Mouse (Mus musculus) hindbrain, embryonic 13.5 days (tissue): ENCODE data around the gene Fmo6. TPM values are rescaled to one million over a fixed set of nuclear protein-coding genes. Genes with fewer than 3 reads are reported as not detected.

ENCODE experiments used
- ATAC-seq: fragments of 200-750 bp; cut with Nextera tagmentation; 2 replicates; pipeline ENCODE4 v1.8.0; 2017; ENCODE audit warnings: moderate TSS enrichment; ENCODE audit not compliant: low FRiP score
- H3K27ac ChIP-seq: fragments of 300-500 bp; sonication (generic); 2 replicates; pipeline ENCODE4 v1.5.1; 2015; ENCODE audit warnings: inconsistent platforms, mild to moderate bottlenecking, moderate library complexity
- H3K27me3 ChIP-seq: fragments of 300-500 bp; sonication (generic); 2 replicates; pipeline ENCODE4 v1.6.1; 2015; ENCODE audit warnings: mild to moderate bottlenecking, inconsistent platforms
- H3K36me3 ChIP-seq: fragments of 300-500 bp; sonication (generic); 2 replicates; pipeline ENCODE4 v1.6.1; 2015; ENCODE audit warnings: mild to moderate bottlenecking, inconsistent platforms
- H3K4me1 ChIP-seq: fragments of 300-500 bp; sonication (generic); replicated peaks from 2 replicates; pipeline ENCODE4 v1.6.1; 2015; ENCODE audit warnings: inconsistent platforms
- H3K4me2 ChIP-seq: fragments of 300-500 bp; sonication (generic); 2 replicates; pipeline ENCODE4 v1.6.1; 2015; ENCODE audit warnings: inconsistent platforms, mild to moderate bottlenecking, moderate library complexity
- H3K4me3 ChIP-seq: fragments of 300-500 bp; sonication (generic); 2 replicates; pipeline ENCODE4 v1.5.1; 2015; ENCODE audit warnings: mild to moderate bottlenecking, inconsistent platforms
- H3K9ac ChIP-seq: fragments of 300-500 bp; sonication (generic); 2 replicates; pipeline ENCODE4 v1.6.1; 2015; ENCODE audit warnings: mild to moderate bottlenecking, inconsistent platforms
- H3K9me3 ChIP-seq: fragments of 300-500 bp; sonication (generic); 2 replicates; pipeline ENCODE4 v1.6.1; 2016; ENCODE audit warnings: inconsistent platforms
- WGBS: fragments of 180-500 bp; shearing (Covaris S2); methylation state at CpG from one replicate; pipeline ENCODE4 v1.1.7; 2015; 5-methylcytosine and 5-hydroxymethylcytosine counted together
- polyA plus RNA-seq: library from polyadenylated mRNA; unstranded; fragments of >200 nt; fragmentation: Nextera tagmentation; extraction: Ambion mirVana; gene quantifications from 2 replicates; pipeline ENCODE4 v1.2.1, GENCODE M21; 2015

Gene Fmo6
- polyA plus RNA-seq, 1 experiment from 2014 or later = not detected

DNA sequence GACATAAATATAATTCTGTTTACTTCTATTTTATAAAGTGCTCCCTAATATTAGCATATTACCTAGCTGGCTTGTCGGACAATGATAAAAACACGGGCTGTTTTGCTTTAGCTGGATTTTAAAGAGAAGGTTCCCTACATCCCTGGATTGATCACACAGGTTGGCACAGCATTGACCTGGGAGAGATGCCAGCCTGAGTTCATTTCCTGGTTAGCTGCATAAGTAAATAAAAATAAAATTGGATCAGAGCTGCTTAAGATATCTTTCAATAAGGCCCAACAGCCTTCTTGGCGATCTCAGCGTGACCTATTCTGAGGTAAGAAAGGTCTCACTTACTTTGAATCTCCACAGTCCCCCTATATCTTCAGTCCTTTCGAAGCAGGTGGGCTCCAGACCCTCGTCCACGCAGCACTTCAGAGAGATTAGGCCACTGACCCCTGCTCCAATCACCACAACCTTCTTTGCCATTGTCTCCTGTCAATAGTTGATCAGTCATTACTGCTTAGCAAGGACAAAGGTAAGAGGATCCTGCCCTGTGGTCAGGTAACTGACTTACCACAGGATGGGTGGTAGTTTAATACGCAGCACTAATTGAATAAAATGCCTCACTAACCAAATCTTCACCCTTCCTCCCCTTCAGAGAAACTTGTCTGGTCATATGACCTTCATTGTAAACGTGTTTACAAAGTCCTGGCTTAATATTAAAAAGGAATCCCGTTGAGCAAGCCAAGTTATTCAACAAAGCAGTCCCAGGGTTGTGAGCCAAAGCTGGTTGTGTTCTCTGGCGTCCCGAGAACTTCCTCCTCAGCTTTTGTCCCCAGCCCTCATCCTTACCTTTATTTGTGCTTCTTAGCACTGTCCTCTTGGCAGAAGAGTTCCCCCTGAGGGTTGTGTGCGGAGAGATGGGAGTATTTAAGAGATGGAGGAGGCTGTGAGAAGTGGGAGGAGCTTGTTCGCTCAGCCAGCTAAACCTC lies 39.2 kb downstream of the Fmo6 start, which contains the start of gene Fmo2:
Gene Fmo2, minus strand, starts transcription at position 889 of the 974 bp plus-strand sequence.
- Histone ChIP-seq H3K36me3 (no peaks in the 10 kb centered on the region), H3K27me3 (no peaks in the 10 kb centered on the region), H3K9me3 (no peaks in the 10 kb centered on the region), H3K4me1 (no peaks in the 10 kb centered on the region), H3K9ac (no peak within 1 kb of the TSS), H3K4me2 (no peak within 1 kb of the TSS), H3K27ac (no peak within 1 kb of the TSS), H3K4me3 (no peak within 1 kb of the TSS)
- 75% methylated on average over 14 of the region's 14 CpGs for WGBS
- no peak for ATAC-seq

DNA sequence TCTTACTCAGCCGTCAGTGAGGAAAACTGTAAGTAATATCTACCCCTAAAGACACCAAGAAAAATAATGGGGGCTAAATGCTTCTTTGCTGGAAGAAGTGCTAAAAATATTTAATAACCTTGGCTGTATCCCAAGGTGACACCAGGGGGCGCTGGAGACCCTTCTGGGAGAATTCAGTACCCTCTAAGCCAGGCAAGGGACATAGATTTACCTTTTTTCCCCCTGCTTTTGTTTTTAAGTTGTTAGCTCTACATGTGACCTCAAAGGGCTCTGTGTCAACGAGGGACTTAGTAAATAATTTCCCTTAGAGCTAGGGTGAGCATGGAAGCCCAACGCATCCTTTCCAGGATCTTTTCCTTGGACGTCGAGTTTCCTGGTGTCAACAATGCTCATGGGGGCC lies 41.4 kb downstream of the Fmo6 start:
- Histone ChIP-seq H3K9me3 (no peaks in the 10 kb centered on the region), H3K4me2 (no peak overlapping the region), H3K36me3 (no peaks in the 10 kb centered on the region), H3K4me3 (no peak overlapping the region), H3K4me1 (no peaks in the 10 kb centered on the region), H3K27me3 (no peaks in the 10 kb centered on the region), H3K9ac (no peak overlapping the region), H3K27ac (no peak overlapping the region)
- WGBS = 44% methylated on average over 6 of the region's 6 CpGs
- ATAC-seq = no peak

DNA sequence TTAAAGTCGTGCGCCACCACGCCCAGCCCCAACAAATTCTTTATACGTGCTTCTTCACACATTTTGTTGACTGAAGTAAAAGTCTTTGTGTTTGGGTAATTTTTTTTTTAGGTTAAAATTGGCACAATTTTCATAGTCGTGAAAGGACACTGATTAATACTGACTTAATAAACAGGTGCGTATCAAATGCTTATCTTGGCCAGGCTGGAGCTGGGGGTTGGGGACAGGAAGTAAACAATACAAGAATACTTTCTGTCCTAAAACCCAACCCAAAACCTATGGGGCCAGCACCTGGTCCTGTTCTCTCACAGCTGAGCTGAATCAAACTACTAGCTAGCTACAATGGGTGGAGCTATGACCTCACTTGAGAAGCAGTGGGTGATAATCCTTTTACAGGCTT lies 44.3 kb downstream of the Fmo6 start:
- Histone ChIP-seq H3K9ac (no peak overlapping the region), H3K36me3 (no peaks in the 10 kb centered on the region), H3K27ac (no peak overlapping the region), H3K4me2 (no peak overlapping the region), H3K4me3 (no peak overlapping the region), H3K9me3 (no peaks in the 10 kb centered on the region), H3K27me3 (no peaks in the 10 kb centered on the region), H3K4me1 (no peaks in the 10 kb centered on the region)
- ATAC-seq = no peak
- WGBS = 93% methylated on average over 6 of the region's 6 CpGs

DNA sequence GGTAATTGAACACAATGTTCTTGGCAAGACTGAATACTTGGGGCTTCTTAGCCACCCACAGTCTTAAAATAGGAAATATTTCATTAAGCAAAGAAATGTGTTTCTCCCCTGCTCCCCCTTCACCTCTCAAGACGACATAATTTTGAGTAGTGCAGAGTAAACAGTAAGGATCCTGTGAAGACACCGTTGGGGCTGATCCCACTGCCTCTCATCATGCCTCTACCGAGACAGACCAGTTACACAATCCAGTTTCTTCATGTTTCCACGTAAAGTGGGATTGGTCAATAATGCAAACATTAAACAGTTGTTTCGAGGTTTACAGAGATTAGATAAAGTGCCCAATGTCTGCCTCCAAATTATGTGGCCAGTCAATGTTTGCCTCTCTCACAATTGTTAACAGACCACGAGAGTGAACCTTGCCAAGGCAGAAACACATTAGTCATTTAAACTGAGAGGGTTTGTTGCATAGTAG lies 45.3 kb downstream of the Fmo6 start:
- no peak overlapping the region for H3K27ac ChIP-seq
- WGBS = 78% methylated on average over 6 of the region's 6 CpGs
- ATAC-seq = no peak

DNA sequence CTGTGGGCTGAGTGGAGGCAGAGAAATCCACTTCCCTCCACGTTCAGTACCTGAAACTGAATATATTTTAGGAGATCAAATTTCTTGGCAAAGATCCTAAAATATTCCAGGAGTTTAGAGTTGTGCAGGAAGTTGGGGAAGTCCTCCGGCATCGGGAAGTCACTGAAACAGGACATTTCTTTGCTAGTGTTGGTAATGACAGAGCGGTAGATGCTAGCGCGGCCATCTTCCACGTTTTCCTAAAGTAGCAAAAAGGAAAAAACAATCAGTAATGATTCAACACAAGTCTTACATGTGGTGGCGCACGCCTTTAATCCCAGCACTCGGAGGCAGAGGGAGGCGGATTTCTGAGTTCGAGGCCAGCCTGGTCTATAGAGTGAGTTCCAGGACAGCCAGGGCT lies 48.7 kb downstream of the Fmo6 start:
- H3K9ac ChIP-seq = no peak overlapping the region
- no peaks in the 10 kb centered on the region for H3K36me3 ChIP-seq
- no peak overlapping the region for H3K4me3 ChIP-seq
- WGBS = 90% methylated on average over 12 of the region's 12 CpGs
- no peak for ATAC-seq
- no peaks in the 10 kb centered on the region for H3K27me3 ChIP-seq
- no peaks in the 10 kb centered on the region for H3K4me1 ChIP-seq
- no peaks in the 10 kb centered on the region for H3K9me3 ChIP-seq
- no peak overlapping the region for H3K4me2 ChIP-seq
- H3K27ac ChIP-seq = no peak overlapping the region

More for the DNA sequence above, 45.3 kb downstream of the Fmo6 start:
- H3K9me3 ChIP-seq = no peaks in the 10 kb centered on the region
- H3K4me1 ChIP-seq = no peaks in the 10 kb centered on the region
- H3K9ac ChIP-seq = no peak overlapping the region
- no peak overlapping the region for H3K4me3 ChIP-seq
- H3K36me3 ChIP-seq = no peaks in the 10 kb centered on the region
- H3K27me3 ChIP-seq = no peaks in the 10 kb centered on the region
- H3K4me2 ChIP-seq = no peak overlapping the region

DNA sequence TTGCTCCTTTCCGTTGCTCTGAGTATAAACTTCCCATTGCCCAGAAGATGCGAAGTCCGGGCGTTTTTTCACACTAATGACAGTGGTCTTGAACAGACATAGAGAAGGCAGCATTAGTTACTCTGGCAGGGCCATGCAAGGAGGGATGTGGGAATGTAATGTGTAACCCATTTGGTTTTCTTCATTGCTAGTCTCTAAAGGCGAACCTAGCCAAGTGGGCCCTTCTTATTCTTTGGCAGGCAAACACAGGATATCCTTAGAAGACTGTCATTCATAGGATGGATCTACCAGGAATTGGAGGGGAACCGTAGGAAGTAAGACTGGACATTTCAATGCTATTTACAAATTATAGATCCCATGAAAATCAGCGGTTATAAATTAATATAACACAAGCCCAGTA lies 49.7 kb downstream of the Fmo6 start:
- Histone ChIP-seq H3K9me3 (no peaks in the 10 kb centered on the region), H3K4me1 (no peaks in the 10 kb centered on the region), H3K4me2 (no peak overlapping the region), H3K27ac (no peak overlapping the region), H3K4me3 (no peak overlapping the region), H3K27me3 (no peaks in the 10 kb centered on the region), H3K36me3 (no peaks in the 10 kb centered on the region), H3K9ac (no peak overlapping the region)
- no peak for ATAC-seq
- 96% methylated on average over 7 of the region's 7 CpGs for WGBS

DNA sequence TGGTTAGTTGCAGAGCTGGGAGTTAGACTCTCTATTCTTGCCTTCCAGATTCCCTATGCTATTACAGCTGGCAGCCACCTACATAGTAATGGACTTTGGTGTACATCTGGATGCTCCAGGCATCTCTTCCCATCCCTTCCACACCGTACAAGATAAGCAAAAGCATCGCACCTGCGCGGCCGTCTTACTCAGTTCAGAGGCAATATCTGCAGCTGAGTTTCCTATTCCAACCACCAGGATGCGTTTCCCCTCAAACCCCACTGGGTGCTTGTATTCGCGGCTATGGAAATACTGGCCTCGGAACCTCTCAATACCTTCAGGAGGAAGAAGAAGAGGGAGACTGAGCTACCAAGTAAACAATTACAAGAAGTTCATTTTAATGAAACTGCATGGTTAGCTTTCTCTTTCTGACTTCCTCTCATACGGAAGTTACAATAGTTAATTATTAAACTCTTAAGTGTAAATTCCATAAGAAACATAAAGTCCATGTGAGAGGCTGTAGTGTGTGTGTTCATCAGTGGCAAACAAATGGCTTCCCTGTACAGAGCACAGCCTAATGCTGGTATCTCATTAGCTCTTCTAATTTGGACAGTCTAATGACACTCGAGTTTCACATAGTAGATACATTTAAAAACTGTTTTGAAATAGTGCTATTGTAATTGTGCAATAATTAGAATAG lies 51.0 kb downstream of the Fmo6 start:
- no peaks in the 10 kb centered on the region for H3K4me1 ChIP-seq
- no peak for ATAC-seq
- H3K27me3 ChIP-seq = no peaks in the 10 kb centered on the region
- H3K4me2 ChIP-seq = no peak overlapping the region
- H3K4me3 ChIP-seq = no peak overlapping the region
- no peaks in the 10 kb centered on the region for H3K9me3 ChIP-seq
- 88% methylated on average over 11 of the region's 11 CpGs for WGBS
- no peaks in the 10 kb centered on the region for H3K36me3 ChIP-seq
- H3K27ac ChIP-seq = no peak overlapping the region
- no peak overlapping the region for H3K9ac ChIP-seq

DNA sequence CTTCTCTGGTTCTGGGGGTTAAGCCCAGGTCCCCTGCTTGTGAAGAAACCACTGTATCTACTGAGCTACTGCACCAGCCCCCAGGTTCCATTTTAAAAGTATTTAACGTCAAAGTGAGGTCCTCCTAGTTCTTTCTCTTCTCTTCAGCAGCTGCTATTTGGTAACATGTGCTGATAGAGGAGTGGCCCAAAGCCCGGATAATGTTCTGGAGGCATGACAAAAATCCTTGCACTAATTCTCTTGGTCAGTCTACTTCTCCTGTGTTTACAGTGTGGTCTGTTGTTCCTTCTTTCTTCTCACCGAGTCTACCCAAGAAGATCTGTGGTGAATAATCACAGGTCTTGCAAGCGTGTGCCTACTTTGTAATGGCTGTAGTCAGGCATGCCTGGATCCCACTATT lies 54.6 kb downstream of the Fmo6 start:
- H3K9ac ChIP-seq = no peak overlapping the region
- no peak for ATAC-seq
- no peak overlapping the region for H3K4me3 ChIP-seq
- H3K9me3 ChIP-seq = no peaks in the 10 kb centered on the region
- H3K36me3 ChIP-seq = no peaks in the 10 kb centered on the region
- H3K4me2 ChIP-seq = no peak overlapping the region
- no peaks in the 10 kb centered on the region for H3K4me1 ChIP-seq
- H3K27ac ChIP-seq = no peak overlapping the region
- H3K27me3 ChIP-seq = no peaks in the 10 kb centered on the region
- WGBS = 87% methylated on average over 4 of the region's 4 CpGs

DNA sequence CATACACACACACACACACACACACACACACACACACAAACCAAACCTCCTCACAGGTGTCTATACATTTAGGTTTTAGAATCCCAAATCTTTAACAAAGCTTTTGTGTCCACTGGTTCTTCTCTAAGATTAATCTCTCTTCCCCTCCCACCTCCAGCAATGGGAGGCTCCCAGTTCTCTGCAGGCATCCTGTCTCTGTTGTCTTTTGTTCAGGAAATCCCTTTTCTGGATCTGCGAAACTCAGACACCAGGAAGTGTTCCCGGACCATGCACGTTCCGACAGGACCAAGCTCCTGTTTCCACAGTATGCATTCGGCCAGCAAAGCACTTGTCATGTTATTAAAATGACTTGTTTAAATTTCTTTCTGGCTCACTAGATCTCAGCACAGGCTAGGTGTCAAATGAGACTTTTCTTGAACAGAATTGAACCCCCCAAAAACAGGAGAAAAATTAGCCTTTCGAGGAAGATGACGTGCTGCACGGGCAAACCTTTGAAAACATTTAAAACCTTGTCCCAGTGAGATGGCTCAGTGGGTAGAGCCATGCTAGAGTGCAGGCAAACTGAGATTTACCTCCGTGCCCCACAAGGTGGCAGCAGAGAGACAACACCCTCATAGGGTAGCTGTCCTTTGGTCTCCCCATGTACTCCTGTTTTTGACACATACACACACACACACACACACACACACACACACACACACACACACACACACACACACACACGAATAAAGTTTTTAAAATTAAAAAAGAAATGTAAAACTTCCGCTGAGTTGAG lies 57.5 kb downstream of the Fmo6 start:
- no peaks in the 10 kb centered on the region for H3K36me3 ChIP-seq
- no peaks in the 10 kb centered on the region for H3K9me3 ChIP-seq
- no peaks in the 10 kb centered on the region for H3K4me1 ChIP-seq
- ATAC-seq = no peak
- no peak overlapping the region for H3K27ac ChIP-seq
- H3K27me3 ChIP-seq = no peaks in the 10 kb centered on the region
- 64% methylated on average over 11 of the region's 11 CpGs for WGBS
- no peak overlapping the region for H3K9ac ChIP-seq
- no peak overlapping the region for H3K4me3 ChIP-seq
- no peak overlapping the region for H3K4me2 ChIP-seq

DNA sequence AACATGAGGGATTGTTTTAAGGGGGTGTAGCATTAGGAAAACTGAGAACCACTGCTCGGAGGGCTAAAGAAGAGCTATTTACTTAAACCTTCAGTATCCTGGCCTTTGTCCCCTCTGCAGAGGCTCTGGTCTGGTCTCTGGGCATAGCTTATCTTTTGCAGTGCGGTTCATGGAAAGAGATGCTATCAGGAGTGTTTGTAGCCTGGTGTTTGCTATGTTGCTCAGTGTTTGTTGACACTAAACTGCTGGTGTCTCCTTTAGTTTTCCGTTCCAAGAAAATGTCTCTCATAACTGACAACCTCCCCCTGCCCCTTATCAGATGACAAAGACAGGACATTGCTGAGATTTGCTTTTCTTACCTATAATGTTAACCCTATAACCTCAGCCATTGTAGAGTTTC lies 62.2 kb downstream of the Fmo6 start:
- H3K36me3 ChIP-seq = no peaks in the 10 kb centered on the region
- WGBS = 80% methylated on average over 3 of the region's 3 CpGs
- H3K9me3 ChIP-seq = no peaks in the 10 kb centered on the region
- H3K27me3 ChIP-seq = no peaks in the 10 kb centered on the region
- H3K4me2 ChIP-seq = no peak overlapping the region
- ATAC-seq = no peak
- 0 out of 2 replicates have a peak, but pooled peaks cover 2% of the 10 kb centered on the region for H3K4me1 ChIP-seq
- H3K27ac ChIP-seq = no peak overlapping the region
- no peak overlapping the region for H3K4me3 ChIP-seq
- H3K9ac ChIP-seq = no peak overlapping the region

DNA sequence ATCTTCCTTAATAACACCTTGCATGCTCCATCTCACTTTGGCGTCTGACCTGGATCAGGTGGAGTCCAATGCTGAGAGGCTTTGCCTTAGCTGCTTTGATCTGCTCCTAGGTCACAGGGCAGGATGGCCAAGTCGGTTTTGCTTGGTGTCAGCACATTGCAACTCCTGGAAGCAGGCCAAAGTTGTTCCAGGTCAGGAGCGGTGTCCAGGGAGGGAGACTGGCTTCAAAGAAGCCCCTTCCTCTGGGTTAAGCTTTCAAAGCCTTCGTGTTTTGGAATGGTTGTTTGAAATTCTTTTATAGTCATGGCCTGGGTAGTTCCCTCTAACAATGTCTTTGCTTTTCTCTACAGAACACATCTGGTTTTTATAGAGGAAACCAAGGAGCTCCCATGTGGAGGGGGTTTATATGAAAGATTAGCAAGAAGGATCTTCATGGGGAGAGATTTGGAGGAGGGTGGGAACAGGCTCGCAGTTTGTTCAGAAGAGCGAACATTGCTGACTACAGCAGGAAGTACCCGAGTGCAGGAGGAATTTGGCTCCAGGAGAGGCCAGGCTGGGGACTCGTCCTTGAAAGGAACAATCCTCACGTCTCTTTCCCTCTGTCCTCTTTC lies 65.5 kb downstream of the Fmo6 start:
- WGBS = 69% methylated on average over 9 of the region's 9 CpGs
- H3K9ac ChIP-seq = no peak overlapping the region

More for the DNA sequence above, 65.5 kb downstream of the Fmo6 start:
- 0 out of 2 replicates have a peak, but pooled peaks cover 2% of the 10 kb centered on the region for H3K4me1 ChIP-seq
- no peaks in the 10 kb centered on the region for H3K27me3 ChIP-seq
- no peak for ATAC-seq
- peaks cover 4% of the 10 kb centered on the region; the same call in 1 of the 2 replicates for H3K9me3 ChIP-seq
- H3K27ac ChIP-seq = no peak overlapping the region
- no peaks in the 10 kb centered on the region for H3K36me3 ChIP-seq
- no peak overlapping the region for H3K4me2 ChIP-seq
- H3K4me3 ChIP-seq = no peak overlapping the region
